Mouse (Mus musculus): Measurements from ENCODE around the gene Exoc2. TPM values are rescaled to one million over a fixed set of nuclear protein-coding genes. Genes with fewer than 3 reads are reported as not detected.

The Exoc2 gene
- polyA plus RNA-seq (2017; shearing (Covaris generic)), result 10 to 100 TPM; 78.2 to 84.9 TPM

GRCm38 (mm10) chr13:30973501-30974246, at the start of gene Exoc2, which contains the start of gene Gm5447:
Exoc2 (minus strand) TSS chr13:30974093.
Gm5447 (plus strand) TSS chr13:30974204.

GRCm38 (mm10) chr13:30947540-30947939, 26.4 kb downstream of the Exoc2 start, which contains the start of gene Hus1b:
Hus1b (minus strand) TSS chr13:30947759.

Other genes with a start within 250 kb of the Exoc2 start
- 10 to 100 TPM in 1 of 2 experiments, 1 to 10 TPM in 1; 6.2 to 26.0 TPM for gene Irf4, start 224.9 kb downstream of the Exoc2 start, polyA plus RNA-seq (2017; shearing (Covaris generic))
- not detected for gene Hus1b, start 26.3 kb downstream of the Exoc2 start, polyA plus RNA-seq (2017; shearing (Covaris generic))
- gene Gm5447, start 111 bp upstream of the Exoc2 start, polyA plus RNA-seq (2017; shearing (Covaris generic)), result under 1 TPM in 1 of 2 experiments, not detected in 1; 0.83 TPM

Data from inflammation-experienced regulatory T-cells (primary cell).